Mouse (Mus musculus) lung, postnatal 0 days (tissue): Measurements from ENCODE around the gene Il34.

Source experiments
- CTCF ChIP-seq: IDR thresholded peaks from 2 replicates; pipeline ENCODE4 v1.5.1; 2016; ENCODE audit warnings: antibody characterized with exemption, mild to moderate bottlenecking
- EP300 ChIP-seq: IDR thresholded peaks from 2 replicates; pipeline ENCODE4 v1.6.1; 2016; ENCODE audit warnings: antibody characterized with exemption, mild to moderate bottlenecking, control low read depth

DNA sequence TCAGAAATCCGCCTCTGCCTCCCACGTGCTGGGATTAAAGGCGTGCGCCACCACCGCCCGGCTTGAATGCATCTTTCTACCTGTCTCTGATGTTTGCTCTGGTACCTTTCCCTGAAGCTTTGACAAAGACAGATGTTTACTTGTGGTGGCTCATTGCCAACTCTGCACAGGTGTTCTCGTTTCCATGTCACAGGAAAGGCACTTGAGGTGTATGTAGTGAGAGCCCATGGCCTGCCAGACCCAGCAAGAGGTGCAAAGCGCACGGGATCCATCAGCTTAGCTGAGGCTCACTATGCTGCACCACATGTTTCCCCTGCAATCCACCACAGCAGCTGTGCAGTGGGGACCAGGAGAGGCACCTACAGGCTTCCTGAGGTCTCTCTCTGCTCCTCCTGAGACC, 1.9 kb downstream of the Il34 start:
- no peak for TF ChIP-seq EP300
- TF ChIP-seq CTCF = no peak
